Mouse (Mus musculus): ENCODE data around the gene Rps6ka5.
A peak's percentile ranks its signal among the peaks of the same experiment; 100 is the strongest.

Rps6ka5 gene

DNA sequence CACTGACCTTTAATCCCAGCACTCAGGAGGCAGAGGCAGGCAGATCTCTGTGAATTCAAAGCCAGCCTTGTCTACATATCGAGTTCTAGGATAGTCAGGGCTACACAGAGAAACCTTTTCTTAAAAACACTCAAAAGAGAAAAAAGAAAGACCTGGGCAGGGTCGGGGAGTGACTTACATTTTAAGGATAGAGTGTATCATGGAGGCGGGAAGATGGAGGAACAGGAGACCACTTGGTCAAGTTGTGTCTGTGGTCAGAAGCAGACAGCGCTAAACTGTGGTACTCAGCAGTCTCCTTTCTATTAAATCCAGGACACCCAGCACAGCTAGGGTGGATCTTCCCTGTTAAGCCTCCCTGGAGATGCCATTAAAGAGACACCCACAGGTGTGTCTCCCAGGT is at the start of gene Rps6ka5:
Gene Rps6ka5, minus strand, starts transcription at position 333 of the 400 bp plus-strand sequence.
- no peak for DNase-seq (ENCODE audit: low spot score in 2 of 2)

DNA sequence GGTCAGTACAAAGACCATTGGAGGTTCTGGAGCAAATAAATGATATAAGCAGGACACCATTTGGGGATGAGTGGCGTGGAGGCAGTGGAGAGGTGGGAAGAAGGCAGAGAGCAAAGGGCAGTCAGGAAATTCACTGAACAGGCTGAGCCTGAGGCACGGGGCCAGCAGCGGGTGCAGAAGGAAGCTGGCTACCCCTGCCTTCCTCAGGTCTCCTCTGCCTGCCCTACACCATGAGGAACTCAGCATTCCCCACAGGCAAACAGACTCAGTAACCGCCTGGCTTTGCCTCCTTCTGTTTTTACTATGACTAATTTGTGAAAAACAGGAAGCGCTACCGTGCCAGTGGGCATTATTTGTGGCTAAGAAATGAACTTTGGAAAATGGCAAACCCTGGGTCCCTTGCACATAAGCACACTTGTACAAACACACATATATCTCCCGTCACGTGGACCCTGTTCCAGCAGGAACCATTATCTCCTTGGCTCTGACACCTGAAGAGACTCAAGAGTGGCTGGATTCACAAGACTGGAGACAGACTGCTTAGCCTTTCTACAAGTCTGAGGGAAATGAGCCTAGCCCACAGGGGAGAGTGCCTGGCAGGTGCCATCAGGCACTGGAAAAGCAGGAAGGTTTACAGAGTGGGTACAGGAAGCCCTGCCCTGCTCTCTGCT is 49.3 kb upstream of the Rps6ka5 start:
- no peak for DNase-seq (ENCODE audit: low spot score in 2 of 2)

DNA sequence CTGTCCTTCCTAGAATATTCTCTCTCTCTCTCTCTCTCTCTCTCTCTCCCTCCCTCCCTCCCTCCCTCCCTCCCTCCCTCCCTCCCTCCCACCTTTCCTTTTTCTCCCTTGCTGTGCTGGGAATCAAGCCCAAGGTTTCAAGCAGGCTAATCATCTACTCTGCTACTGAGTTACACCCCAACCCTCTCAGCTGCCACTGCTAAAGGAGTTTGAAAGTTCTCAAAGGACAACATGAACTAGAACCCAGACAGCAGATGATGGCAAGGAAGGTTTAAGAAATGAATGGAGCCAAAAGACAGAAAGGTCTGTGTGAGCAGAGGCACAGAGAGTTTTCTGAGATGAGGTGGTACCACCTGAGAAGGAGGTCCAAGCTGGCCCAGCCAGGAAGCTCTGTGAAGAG is 48.5 kb upstream of the Rps6ka5 start:
- DNase-seq (ENCODE audit: low spot score in 2 of 2) = no peak

DNA sequence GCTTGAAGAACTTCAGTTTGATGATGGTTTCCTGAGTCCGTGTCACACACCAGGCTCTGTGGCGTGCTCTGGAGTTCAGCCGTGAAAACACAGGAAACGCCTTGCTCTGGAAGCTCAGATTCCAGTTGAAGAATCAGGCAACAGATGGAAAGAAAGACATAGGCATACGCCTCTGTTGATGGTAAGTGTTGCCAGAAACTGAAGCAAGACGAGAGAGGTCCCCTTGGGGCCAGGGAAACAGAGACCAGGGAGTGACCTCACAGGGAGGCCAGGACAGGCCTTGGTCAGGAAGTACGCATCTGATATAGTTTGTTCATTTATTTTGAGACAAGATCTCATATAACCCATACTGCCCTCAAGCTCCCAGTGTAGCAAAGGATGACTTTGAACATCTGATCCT is 48.0 kb upstream of the Rps6ka5 start:
- DNase-seq (ENCODE audit: low spot score in 2 of 2) = no peak

DNA sequence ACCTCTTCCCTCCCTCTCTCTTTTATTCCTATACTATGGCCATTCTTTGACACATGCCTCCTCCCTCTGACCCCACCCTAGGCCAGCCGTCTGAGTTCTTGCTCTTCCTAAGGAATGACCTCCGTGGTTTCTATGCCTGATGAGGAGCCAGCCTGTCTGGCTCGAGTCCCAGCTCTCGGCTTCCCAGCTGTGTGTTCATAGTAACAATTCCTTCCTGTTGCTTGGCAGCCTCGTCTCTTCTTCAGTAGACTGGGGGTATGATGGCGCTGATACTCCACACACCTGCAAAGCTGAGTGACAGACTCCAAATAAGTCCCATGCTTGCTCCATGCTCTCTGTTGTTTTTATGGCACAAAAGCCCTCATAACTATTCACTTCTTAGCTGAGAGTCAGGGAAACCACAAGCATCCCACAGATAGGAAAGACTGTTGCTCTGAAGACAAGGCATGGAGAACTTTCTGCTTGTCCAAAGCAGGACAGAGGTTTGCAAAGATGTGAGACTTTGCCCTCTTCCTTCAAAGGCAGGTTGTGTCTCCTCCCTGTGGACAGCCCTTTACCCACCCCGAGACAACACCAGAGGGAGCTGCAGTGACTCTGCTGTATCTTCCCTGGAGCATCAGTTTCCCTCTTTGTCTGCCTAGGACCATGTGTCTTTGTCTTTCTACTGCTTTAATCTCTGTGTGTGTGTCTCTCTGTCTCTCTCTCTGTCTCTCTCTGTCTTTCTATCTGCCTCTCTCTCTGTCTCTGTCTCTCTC is 45.6 kb upstream of the Rps6ka5 start:
- peak in 1 of 2 experiments; percentile 49 for DNase-seq (ENCODE audit: low spot score in 2 of 2)

DNA sequence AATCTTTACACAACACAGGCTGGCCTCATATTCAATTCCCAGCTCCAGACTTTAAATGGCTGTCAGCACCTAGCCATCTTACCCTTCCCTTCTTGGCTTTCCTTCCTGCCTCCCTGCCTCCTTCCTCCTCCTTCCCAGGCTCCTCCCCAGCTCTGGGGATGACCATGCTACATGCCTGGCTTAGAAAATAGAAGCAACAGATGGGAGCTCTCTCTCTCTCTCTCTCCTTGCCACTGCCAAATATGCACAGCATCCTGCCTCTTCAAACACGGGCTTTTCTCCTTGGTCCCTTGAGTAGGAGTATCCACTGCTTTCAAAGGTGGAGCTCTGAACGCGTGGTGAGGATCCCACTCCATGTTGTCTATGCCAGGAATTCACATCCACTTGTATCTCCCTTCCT is 44.0 kb upstream of the Rps6ka5 start:
- DNase-seq (ENCODE audit: low spot score in 2 of 2) = no peak

DNA sequence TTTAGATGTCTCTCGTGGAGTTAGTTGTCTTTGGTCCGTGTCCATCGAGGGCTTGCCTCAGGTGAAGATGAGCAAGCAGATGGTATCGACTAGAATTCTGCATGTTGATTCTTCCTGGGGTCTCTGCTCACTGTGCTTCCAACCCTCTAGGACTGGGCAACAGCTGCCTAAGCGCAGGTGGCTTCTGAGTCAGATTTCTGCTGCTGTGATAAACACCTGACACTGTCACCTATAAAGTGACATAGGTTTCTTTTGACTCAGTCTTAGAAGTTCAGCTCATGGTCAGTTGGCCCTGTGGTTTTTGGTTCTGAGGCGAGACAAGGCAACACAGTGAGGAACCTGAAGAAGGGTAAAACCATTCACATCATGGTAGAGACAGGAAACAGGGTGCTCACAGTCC is 43.1 kb upstream of the Rps6ka5 start:
- DNase-seq (ENCODE audit: low spot score in 2 of 2) = no peak

DNA sequence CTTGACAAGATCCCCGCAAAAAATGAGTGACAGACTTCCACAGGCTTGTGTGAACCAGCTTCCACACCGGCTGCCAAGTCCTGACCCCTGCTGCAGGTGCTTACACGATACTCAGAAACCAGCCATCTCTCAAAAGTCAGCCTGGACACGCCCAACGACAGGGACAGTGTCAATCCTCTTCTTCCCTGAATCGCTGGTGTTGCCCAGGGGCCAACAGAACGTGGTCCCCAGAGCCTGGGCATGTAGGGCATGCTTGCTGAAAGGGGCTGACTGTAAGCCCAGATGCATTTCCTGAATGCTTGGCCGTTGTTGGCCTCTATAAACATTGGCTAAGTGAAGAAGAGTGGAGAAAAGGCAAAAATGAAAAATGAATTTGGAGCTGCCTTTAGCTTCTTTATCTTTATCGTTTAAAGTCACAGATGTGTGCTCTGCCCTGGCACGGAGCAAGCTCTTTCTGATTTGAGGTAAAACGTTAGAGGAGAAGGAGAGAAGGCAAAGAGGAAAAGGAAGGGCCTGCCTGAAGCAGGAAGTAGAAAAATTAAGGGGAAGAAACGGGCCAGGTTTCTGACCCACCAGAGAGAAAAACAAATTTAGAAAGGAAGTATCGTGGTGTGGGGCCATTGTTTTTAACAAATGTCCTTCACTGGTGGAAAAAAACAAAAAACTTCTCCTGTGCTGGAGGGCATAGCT is 37.7 kb upstream of the Rps6ka5 start:
- no peak for DNase-seq (ENCODE audit: low spot score in 2 of 2)

DNA sequence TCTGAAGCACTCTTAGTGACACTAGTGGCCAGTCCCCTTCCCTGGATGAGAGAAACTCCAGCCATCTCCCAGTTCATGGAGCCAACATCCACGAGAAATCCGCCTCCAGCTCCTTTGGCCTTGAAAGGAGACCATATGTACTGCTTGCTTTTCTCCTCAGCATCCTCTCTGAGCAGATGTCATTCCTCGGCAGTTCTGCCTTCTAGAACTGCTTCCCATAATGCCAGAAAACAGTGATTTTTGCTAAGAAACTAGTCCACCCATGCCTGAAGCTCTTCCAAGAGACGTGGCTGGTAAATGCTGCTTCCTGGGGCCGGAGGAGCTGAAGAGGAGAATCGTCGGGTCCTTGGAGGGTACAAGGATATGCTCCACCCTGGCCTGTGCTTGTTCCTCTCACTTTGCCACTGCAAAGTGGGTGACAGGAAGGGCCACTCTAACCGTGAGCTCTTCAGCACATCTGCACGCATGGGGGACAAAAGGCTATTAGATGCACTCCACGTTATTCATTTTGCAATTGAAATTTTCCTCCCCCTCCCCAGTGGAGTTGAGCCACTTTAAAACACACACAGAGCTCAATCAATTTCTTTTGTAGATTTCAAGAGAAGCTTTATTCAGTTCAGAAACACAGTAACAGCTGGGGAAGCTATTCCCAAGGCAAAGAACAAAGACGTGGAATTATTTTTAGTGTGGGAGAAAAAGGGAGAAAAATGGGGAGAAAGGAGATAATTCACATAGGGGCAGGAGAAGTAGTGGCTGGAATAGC is 36.1 kb upstream of the Rps6ka5 start:
- no peak for DNase-seq (ENCODE audit: low spot score in 2 of 2)

DNA sequence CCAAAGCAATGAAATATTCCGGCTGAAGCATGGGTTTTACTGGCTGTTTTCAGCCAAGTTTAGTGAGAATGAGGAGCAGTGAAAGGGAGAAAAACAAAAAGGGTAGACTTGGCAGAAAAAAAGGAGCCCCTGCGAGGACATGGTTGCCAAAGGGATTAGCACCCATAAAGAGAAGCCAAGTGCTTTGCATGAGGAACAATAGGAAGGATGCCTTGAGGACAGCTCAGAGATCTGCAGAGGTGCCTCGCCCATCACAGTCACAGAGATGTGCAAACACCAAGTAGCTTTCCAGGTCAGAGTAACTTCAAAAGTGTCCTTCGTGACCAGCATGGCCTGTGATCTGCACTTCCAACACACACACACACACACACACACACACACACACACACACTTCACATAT is 30.6 kb upstream of the Rps6ka5 start:
- DNase-seq (ENCODE audit: low spot score in 2 of 2) = no peak

DNA sequence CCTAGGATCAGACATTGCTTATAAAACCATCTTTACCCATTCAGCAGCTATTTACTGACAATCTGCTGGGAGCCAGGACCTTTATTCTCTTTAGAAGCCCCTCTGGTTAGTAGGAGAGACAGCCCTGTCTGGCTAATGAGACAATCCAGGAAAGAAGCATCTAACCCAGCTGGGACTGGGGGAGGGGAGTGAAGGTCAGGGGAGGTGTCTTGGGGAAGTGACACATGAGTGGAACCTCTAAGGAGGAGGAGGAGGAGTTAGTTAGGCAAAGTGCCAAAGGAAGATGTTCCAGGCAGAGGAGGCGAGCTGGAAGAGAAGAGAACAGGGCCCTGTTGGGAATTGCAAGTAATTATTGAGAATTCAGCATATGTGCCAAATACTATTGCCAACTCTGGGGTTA is 26.9 kb upstream of the Rps6ka5 start:
- DNase-seq (ENCODE audit: low spot score in 2 of 2) = no peak

DNA sequence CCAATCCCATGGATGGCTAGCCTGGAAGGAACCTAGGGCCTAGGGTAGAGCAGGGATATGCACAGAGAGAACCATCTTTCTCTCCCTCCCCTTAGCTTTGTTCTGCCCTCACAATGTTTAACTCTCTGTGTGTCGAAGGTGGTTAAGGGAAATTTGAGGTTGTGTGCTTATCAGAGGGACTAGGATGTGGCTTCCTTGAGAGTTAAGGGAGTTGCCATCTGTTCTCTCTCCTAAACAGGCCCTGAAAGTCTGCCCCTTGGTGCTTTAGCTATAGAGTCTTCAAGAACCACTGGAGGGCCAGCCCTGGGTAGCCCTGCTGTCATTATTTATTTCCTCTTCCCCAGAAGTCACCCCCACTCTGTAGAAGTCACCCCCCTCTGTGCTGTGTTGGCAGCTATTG is 26.2 kb upstream of the Rps6ka5 start:
- no peak for DNase-seq (ENCODE audit: low spot score in 2 of 2)

DNA sequence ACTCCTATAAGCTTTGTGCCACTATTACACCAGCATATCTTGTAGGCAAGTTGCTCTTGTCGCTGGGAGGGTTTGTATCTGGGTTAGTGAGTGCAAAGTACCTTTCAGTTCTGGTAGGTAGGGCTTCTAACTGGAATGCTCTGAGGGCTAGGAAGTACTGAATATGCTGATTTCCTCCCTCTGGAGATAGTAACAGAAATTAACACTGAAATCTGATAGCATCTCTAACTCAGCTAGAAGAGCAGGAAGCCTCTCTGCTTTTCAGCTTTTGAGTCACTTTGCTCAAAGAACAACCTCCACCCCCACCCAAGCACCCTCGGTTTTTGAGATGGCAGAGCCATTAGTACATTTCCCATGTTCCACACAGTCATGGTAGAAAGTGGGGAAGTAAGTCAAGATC is 15.7 kb upstream of the Rps6ka5 start:
- DNase-seq (ENCODE audit: low spot score in 2 of 2) = no peak

DNA sequence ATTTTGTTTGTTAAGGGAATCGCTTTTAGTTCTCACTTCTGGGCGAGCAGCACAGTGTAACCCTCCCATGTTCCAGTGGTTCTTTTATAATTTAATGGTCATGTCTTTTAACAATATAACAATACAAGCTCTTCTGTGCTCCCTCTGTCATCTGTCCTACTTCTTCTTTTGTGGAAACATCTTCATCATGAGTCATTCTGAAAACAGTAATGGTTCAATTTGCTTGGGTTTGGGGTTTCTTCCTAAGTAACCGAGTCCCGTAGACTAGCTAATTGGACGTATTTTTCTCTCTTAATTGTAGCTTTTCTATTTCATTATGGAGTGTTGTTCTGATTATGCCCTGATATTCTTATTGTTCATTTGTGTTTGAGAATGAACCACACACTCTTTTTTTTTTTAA is 13.5 kb upstream of the Rps6ka5 start:
- DNase-seq (ENCODE audit: low spot score in 2 of 2) = no peak

DNA sequence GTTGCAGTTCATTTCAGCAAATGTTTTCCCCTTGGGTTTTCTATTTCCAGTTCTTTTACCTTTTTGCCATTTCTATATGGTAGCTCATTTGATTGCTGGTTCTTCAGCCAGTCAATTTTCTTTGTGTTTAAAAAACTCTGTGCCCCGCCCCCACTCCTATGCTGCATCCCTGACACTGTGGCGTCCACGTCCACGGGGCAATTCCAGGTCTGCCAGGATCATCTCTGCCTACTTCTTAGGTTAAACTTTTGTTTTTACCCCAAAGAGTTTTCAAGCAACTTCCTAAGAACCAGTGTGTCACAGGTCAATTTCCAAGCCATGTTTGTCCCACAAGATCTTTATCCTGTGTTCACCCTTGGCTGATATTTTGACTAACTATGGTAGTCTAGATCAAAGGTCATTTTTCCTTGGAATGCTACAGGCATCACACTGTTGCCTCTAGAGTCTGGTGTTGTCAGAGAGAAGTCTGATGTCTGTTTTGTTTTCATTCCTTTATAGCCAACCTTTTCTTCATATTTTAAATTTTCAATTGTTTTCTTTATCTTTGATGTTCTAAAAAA is 12.3 kb upstream of the Rps6ka5 start:
- no peak for DNase-seq (ENCODE audit: low spot score in 2 of 2)

DNA sequence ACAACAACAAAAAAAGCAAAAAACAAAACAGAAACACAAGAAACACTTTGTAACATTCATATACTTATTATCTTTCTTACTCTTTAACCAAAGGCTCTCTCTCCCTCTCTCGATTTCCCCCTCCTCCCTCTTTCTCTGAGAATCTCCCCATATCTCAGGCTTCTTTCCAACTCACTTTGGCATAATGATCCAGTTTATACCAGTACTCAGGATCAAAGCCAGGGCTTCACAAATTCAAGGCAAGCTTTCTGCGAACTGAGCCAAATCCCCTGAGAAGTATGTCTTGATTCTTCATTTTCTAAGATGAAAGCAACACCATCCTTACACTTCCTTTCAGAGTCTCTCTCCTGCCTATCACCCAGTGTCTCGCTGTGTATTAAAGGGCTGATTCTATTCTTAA is 11.7 kb upstream of the Rps6ka5 start:
- DNase-seq (ENCODE audit: low spot score in 2 of 2) = no peak

DNA sequence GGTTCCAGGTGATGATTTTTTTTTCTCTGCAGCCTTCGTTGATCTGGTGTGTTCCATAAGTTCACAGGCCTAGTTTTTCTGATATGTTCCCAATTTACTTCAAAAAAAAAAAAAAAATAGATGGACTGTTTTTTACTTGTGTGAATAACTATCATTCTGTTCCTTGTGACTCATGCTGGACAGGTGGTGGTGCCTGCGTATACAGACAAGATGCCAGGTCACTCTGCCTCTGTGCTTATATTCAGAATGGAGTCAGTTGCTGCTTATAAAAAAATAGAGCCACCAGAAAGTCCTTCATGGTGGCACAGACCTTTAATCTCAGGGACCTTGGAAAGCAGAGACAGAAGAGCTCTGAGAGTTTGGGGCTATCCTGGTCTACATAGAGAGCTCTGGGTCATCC is 8.8 kb upstream of the Rps6ka5 start:
- DNase-seq (ENCODE audit: low spot score in 2 of 2) = no peak

DNA sequence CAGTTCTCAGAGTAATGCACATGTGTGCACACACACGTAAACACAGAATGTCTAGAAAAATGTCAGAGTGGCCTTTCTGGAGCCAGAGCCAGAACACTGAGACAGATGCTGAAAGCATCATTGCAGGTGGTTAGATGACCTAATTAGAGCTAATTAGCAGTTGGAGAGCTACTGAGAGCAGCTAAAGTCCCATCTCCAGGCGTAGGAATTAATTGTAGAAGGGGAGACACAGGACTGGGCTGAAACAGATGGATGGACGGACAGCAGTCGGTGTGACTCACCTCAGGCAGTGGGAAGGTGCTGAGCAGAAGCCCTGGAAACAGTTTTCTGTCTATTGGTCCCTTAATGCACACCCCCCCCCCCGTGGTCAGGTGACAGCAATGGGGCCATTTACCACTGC is 8.4 kb upstream of the Rps6ka5 start:
- DNase-seq (ENCODE audit: low spot score in 2 of 2) = no peak

DNA sequence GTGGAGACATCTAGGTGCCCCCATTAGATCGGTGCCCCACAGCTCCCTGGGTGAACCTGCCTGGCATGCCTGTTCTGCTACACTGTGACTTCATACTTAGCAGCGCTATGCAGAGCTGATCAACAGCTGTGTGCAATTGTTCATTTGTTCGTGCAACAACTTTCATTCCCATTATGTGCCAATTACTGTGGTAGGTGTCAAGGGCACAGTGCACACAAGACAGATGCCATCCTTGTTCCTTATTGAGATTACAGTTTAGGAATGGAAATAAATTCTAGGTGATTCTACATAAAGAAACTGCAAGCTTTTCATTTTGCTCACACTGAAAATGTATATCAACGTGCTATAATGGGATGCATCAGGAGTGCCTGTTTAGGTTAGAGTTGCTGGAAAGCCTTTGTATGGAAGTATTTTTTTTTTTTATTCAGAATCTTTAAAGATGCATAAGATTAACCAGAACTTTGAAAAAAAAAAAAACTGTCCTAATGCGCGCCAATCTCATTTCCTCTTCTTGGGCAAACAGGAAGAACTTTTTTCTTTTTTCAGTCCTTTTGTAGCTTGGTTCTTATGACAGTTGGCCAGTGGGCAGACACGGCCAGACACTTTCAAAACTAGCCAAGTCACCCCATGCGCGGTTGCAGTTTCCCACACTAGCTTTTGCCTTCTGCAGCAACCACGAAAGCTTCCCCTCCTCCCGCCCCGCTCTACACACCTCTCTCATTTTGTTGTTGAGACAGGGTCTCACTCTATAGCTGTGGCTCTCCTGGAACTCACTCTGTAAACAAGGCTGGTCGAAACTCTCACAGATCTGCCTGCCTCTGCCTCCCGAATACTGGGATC is 2.1 kb upstream of the Rps6ka5 start:
- DNase-seq (ENCODE audit: low spot score in 2 of 2) = no peak

DNA sequence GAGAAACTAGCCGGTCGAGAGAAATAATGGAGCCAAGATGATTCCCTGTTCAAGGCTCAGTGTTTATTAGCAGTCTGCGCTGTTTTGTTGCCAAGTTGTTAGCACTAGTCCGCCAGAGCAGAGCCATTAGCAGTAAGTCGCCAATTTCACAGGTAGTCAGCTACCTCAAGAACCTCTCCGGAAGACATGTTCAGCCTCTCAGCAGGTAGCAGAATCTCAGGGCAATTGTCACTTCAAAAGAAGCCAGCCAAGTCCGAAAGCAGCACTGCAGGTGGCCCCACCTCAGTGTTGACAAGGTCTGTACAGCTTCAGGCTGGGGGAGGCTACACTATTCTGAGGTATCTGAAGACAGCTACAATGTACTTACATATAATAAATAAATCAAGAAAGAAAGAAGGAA is 1.1 kb upstream of the Rps6ka5 start:
- no peak for DNase-seq (ENCODE audit: low spot score in 2 of 2)

DNA sequence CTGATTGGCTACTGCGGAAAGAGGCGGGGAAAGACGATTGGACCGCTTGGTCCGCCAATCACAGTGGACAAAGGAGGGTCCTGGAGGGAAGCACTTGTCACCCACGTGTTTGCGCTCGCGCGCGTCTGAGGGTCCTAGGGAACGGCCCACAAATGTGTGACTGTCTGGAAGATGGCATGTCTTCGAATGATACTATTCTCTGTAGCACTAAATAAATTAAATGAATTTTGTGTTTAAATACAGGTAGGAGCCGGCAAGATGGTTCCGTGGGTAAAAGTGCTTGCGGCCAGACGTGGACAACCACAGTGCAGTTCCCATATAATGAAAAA is 1.4 kb downstream of the Rps6ka5 start:
- DNase-seq (ENCODE audit: low spot score in 2 of 2) = no peak
